Mouse (Mus musculus): ENCODE data around the gene Slc9a3r2. TPM values are rescaled to one million over a fixed set of nuclear protein-coding genes. Genes with fewer than 3 reads are reported as not detected.
A peak's percentile ranks its signal among the peaks of the same experiment; 100 is the strongest.

Gene Slc9a3r2
- total and polyA plus RNA-seq, 3 experiments: 100.0 to 125 (median 110) TPM

GRCm38 (mm10) chr17:24595126-24596072, 54.7 kb downstream of the Slc9a3r2 start:
- Histone ChIP-seq H3K79me2 (replicated peaks; ENCODE audit: control insufficient read depth, insufficient read depth, low read length) (no peaks in the 10 kb centered on the region), H3K27ac (no peak overlapping the region), H3K27me3 (ENCODE audit: control insufficient read depth, insufficient read depth, low read length) (no peaks in the 10 kb centered on the region), H3K4me3 (no peak overlapping the region), H3K9ac (ENCODE audit: low read depth, low read length) (no peak overlapping the region), H3K4me1 (ENCODE audit: control insufficient read depth, insufficient read depth, low read length) (no peaks in the 10 kb centered on the region), H3K36me3 (ENCODE audit: control insufficient read depth, insufficient read depth, low read length) (no peaks in the 10 kb centered on the region)
- intact Hi-C loops (cut with DNase I): loop anchor here (5.0 kb wide), 1 partner anchor 57 kb away; the partner anchor contains the start of gene Slc9a3r2
- no peak for TF ChIP-seq EP300 (IDR thresholded peaks at IDR 0.05; ENCODE audit: insufficient read depth, low read depth, low read length)
- TF ChIP-seq CTCF (IDR thresholded peaks at IDR 0.05): peak; percentile 35; the same call in 1 of the 2 replicates
- no peak for DNase-seq
- WGBS: 58% methylated on average over 17 of the region's 17 CpGs

DNA sequence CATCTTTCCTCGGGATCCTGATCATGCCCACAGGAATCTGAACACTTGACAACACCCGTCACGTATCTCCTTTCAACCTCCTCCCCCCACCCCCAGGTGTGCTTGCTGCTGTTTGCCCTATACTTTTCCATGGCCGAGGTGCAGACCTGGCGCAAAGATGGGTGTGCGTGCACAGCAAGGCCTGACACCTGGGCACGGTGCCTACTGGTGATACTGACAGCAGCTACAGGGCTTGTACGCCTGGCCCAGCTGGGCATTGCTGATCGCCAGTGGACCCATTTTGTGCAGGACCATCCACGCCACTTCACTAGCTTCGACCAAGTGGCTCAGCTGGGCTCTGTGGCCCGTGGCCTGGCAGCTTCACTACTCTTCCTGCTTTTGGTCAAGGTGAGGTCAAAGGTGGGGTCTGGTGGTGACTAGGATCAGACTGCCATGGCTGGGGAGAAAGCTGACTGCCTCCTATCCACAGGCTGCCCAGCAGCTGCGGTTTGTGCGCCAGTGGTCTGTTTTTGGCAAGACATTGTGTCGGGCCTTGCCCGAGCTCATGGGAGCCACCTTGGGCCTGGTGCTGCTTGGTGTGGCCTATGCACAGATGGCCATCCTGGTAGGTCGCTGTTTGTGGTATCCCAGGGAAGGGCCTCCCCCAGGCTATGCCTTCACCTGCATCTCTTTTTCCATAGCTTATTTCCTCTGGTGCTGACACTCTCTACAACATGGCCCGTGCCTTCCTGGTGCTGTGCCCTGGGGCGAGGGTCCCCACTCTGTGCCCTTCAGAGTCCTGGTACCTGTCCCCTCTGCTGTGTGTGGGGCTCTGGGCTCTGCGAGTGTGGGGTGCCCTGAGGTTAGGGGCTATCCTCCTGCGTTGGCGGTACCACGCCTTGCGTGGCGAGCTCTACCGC, 55.9 kb downstream of the Slc9a3r2 start:
- DNase-seq: no peak
- no peak overlapping the region for H3K9ac ChIP-seq (ENCODE audit: low read depth, low read length)
- WGBS: 84% methylated on average over 26 of the region's 26 CpGs
- TF ChIP-seq CTCF (IDR thresholded peaks at IDR 0.05) (no peak), EP300 (IDR thresholded peaks at IDR 0.05; ENCODE audit: insufficient read depth, low read depth, low read length) (no peak)
- H3K4me1 ChIP-seq (ENCODE audit: control insufficient read depth, insufficient read depth, low read length): no peaks in the 10 kb centered on the region
- H3K27me3 ChIP-seq (ENCODE audit: control insufficient read depth, insufficient read depth, low read length): no peaks in the 10 kb centered on the region
- no peaks in the 10 kb centered on the region for H3K36me3 ChIP-seq (ENCODE audit: control insufficient read depth, insufficient read depth, low read length)
- H3K27ac ChIP-seq: no peak overlapping the region
- no peaks in the 10 kb centered on the region for H3K79me2 ChIP-seq (replicated peaks; ENCODE audit: control insufficient read depth, insufficient read depth, low read length)
- intact Hi-C loops (cut with DNase I): loop anchor here (5.0 kb wide), 1 partner anchor 42 kb away; no protein-coding TSS in a partner anchor
- no peak overlapping the region for H3K4me3 ChIP-seq

- no peak for DNase-seq
Measured at GRCm38 (mm10) chr17:24593248-24593647, 56.9 kb downstream of the Slc9a3r2 start.

GRCm38 (mm10) chr17:24591695-24592094, 58.4 kb downstream of the Slc9a3r2 start:
- Histone ChIP-seq H3K27ac (no peak overlapping the region), H3K79me2 (replicated peaks; ENCODE audit: control insufficient read depth, insufficient read depth, low read length) (no peaks in the 10 kb centered on the region), H3K4me3 (no peak overlapping the region), H3K36me3 (ENCODE audit: control insufficient read depth, insufficient read depth, low read length) (no peaks in the 10 kb centered on the region; the same call in 1 of the 2 replicates), H3K9ac (ENCODE audit: low read depth, low read length) (no peak overlapping the region), H3K4me1 (ENCODE audit: control insufficient read depth, insufficient read depth, low read length) (no peaks in the 10 kb centered on the region), H3K27me3 (ENCODE audit: control insufficient read depth, insufficient read depth, low read length) (no peaks in the 10 kb centered on the region)
- WGBS: 93% methylated on average over 5 of the region's 5 CpGs
- DNase-seq: no peak
- intact Hi-C loops (cut with DNase I): loop anchor here (5.0 kb wide), 1 partner anchor 39 kb away; no protein-coding TSS in a partner anchor
- TF ChIP-seq POLR2A (IDR thresholded peaks at IDR 0.05; ENCODE audit: insufficient read depth, low read depth, low read length) (no peak), EP300 (IDR thresholded peaks at IDR 0.05; ENCODE audit: insufficient read depth, low read depth, low read length) (no peak), CTCF (IDR thresholded peaks at IDR 0.05) (no peak)

More at GRCm38 (mm10) chr17:24593248-24593647, 56.9 kb downstream of the Slc9a3r2 start:
- intact Hi-C loops (cut with DNase I): loop anchor here (5.0 kb wide), 1 partner anchor 41 kb away; no protein-coding TSS in a partner anchor
- Histone ChIP-seq H3K27me3 (ENCODE audit: control insufficient read depth, insufficient read depth, low read length) (no peaks in the 10 kb centered on the region), H3K27ac (no peak overlapping the region), H3K79me2 (replicated peaks; ENCODE audit: control insufficient read depth, insufficient read depth, low read length) (no peaks in the 10 kb centered on the region), H3K36me3 (ENCODE audit: control insufficient read depth, insufficient read depth, low read length) (no peaks in the 10 kb centered on the region), H3K4me1 (ENCODE audit: control insufficient read depth, insufficient read depth, low read length) (no peaks in the 10 kb centered on the region), H3K9ac (ENCODE audit: low read depth, low read length) (no peak overlapping the region), H3K4me3 (no peak overlapping the region)
- TF ChIP-seq EP300 (IDR thresholded peaks at IDR 0.05; ENCODE audit: insufficient read depth, low read depth, low read length) (no peak), POLR2A (IDR thresholded peaks at IDR 0.05; ENCODE audit: insufficient read depth, low read depth, low read length) (no peak), CTCF (IDR thresholded peaks at IDR 0.05) (no peak)
- 78% methylated on average over 5 of the region's 5 CpGs for WGBS

DNA sequence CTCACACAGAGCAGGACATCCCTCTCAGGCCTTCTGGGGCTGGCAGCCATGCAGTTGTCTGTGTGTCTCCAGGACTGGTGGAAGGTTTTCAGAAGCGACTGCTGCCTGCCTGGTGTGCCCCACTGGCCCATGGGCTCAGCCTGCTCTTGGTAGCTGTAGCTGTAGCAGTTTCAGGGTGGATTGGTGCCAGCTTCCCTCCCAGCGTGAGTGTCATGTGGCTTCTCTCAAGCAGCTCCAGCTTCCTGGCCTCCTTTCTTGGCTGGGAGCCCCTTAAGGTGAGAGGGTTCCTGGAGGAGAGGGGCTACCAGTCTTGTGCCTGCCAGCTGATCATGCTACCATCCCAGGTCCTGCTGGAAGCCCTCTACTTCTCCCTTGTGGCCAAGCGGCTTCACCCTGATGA, 59.2 kb downstream of the Slc9a3r2 start:
- Histone ChIP-seq H3K9ac (ENCODE audit: low read depth, low read length) (no peak overlapping the region), H3K27ac (no peak overlapping the region), H3K4me3 (no peak overlapping the region), H3K4me1 (ENCODE audit: control insufficient read depth, insufficient read depth, low read length) (no peaks in the 10 kb centered on the region), H3K79me2 (replicated peaks; ENCODE audit: control insufficient read depth, insufficient read depth, low read length) (no peaks in the 10 kb centered on the region), H3K27me3 (ENCODE audit: control insufficient read depth, insufficient read depth, low read length) (no peaks in the 10 kb centered on the region), H3K36me3 (ENCODE audit: control insufficient read depth, insufficient read depth, low read length) (peaks cover 2% of the 10 kb centered on the region; the same call in 1 of the 2 replicates)
- 51% methylated on average over 3 of the region's 3 CpGs for WGBS
- peak in 1 of 2 experiments; percentile 54 for DNase-seq
- intact Hi-C loops (cut with DNase I): loop anchor here (5.0 kb wide), 1 partner anchor 39 kb away; no protein-coding TSS in a partner anchor
- no peak for TF ChIP-seq POLR2A (IDR thresholded peaks at IDR 0.05; ENCODE audit: insufficient read depth, low read depth, low read length)
- no peak for TF ChIP-seq CTCF (IDR thresholded peaks at IDR 0.05)
- TF ChIP-seq EP300 (IDR thresholded peaks at IDR 0.05; ENCODE audit: insufficient read depth, low read depth, low read length): no peak

Small RNAs within 50 kb of the gene (microRNA-seq; reads per million reads assigned to microRNA genes)
- 0 to 1.2 reads per million in 2 experiments for gene Gm24589

Other genes starting within 250 kb of the Slc9a3r2 start
Only the 30 nearest of the 34 such genes appear.
- gene Rnps1, start 235.8 kb downstream of the Slc9a3r2 start, total RNA-seq (2021): 10 to 100 TPM; 60.0 to 62.7 TPM
- gene Rnps1, start 235.8 kb downstream of the Slc9a3r2 start, polyA plus RNA-seq (2012; rRNA removed): 83.0 and 107 TPM in 2 replicates
- gene Eci1, start 223.7 kb downstream of the Slc9a3r2 start, total RNA-seq (2021): 100 to 1,000 TPM; 421 to 487 TPM
- 414 and 486 TPM in 2 replicates for gene Eci1, start 223.7 kb downstream of the Slc9a3r2 start, polyA plus RNA-seq (2012; rRNA removed)
- gene Dnase1l2, start 207.2 kb downstream of the Slc9a3r2 start, total RNA-seq (2021): 1 to 10 TPM in 1 of 2 experiments, under 1 TPM in 1; 0.65 to 1.5 TPM
- 5.2 and 7.2 TPM in 2 replicates for gene Dnase1l2, start 207.2 kb downstream of the Slc9a3r2 start, polyA plus RNA-seq (2012; rRNA removed)
- 10 to 100 TPM; 10.2 to 10.3 TPM for gene E4f1, start 180.0 kb downstream of the Slc9a3r2 start, total RNA-seq (2021)
- 43.6 and 43.7 TPM in 2 replicates for gene E4f1, start 180.0 kb downstream of the Slc9a3r2 start, polyA plus RNA-seq (2012; rRNA removed)
- gene Pgp, start 179.9 kb downstream of the Slc9a3r2 start, total RNA-seq (2021): 10 to 100 TPM; 35.7 to 44.5 TPM
- 39.1 and 46.4 TPM in 2 replicates for gene Pgp, start 179.9 kb downstream of the Slc9a3r2 start, polyA plus RNA-seq (2012; rRNA removed)
- gene Bricd5, start 176.4 kb downstream of the Slc9a3r2 start, total RNA-seq (2021): not detected
- gene Bricd5, start 176.4 kb downstream of the Slc9a3r2 start, polyA plus RNA-seq (2012; rRNA removed): not detected in 2 replicates
- 10 to 100 TPM in 1 of 2 experiments, 1 to 10 TPM in 1; 8.5 to 10.7 TPM for gene Mlst8, start 171.2 kb downstream of the Slc9a3r2 start, total RNA-seq (2021)
- gene Mlst8, start 171.2 kb downstream of the Slc9a3r2 start, polyA plus RNA-seq (2012; rRNA removed): 28.1 and 42.0 TPM in 2 replicates
- under 1 TPM; 0.16 to 0.55 TPM for gene Caskin1, start 161.7 kb downstream of the Slc9a3r2 start, total RNA-seq (2021)
- 0.23 and 0.45 TPM in 2 replicates for gene Caskin1, start 161.7 kb downstream of the Slc9a3r2 start, polyA plus RNA-seq (2012; rRNA removed)
- 10 to 100 TPM; 41.9 to 46.5 TPM for gene Traf7, start 122.4 kb downstream of the Slc9a3r2 start, total RNA-seq (2021)
- 93.4 and 109 TPM in 2 replicates for gene Traf7, start 122.4 kb downstream of the Slc9a3r2 start, polyA plus RNA-seq (2012; rRNA removed)
- under 1 TPM in 1 of 2 experiments, not detected in 1; 0.39 TPM for gene Rab26, start 116.1 kb downstream of the Slc9a3r2 start, total RNA-seq (2021)
- gene Rab26, start 116.1 kb downstream of the Slc9a3r2 start, polyA plus RNA-seq (2012; rRNA removed): 0.10 and 0.12 TPM in 2 replicates
- 10 to 100 TPM; 35.6 to 36.2 TPM for gene Pkd1, start 100.5 kb downstream of the Slc9a3r2 start, total RNA-seq (2021)
- gene Pkd1, start 100.5 kb downstream of the Slc9a3r2 start, polyA plus RNA-seq (2012; rRNA removed): 48.5 and 59.9 TPM in 2 replicates
- gene Tsc2, start 17.7 kb downstream of the Slc9a3r2 start, total RNA-seq (2021): 100 to 1,000 TPM; 104 to 110 TPM
- 178 and 194 TPM in 2 replicates for gene Tsc2, start 17.7 kb downstream of the Slc9a3r2 start, polyA plus RNA-seq (2012; rRNA removed)
- gene Nthl1, start 17.6 kb downstream of the Slc9a3r2 start, total RNA-seq (2021): 1 to 10 TPM; 2.9 to 3.4 TPM
- 4.4 and 7.0 TPM in 2 replicates for gene Nthl1, start 17.6 kb downstream of the Slc9a3r2 start, polyA plus RNA-seq (2012; rRNA removed)
- not detected for gene Npw, start 8.1 kb upstream of the Slc9a3r2 start, total RNA-seq (2021)
- not detected in 2 replicates for gene Npw, start 8.1 kb upstream of the Slc9a3r2 start, polyA plus RNA-seq (2012; rRNA removed)
- 10 to 100 TPM; 17.4 to 17.5 TPM for gene Zfp598, start 19.4 kb upstream of the Slc9a3r2 start, total RNA-seq (2021)
- gene Zfp598, start 19.4 kb upstream of the Slc9a3r2 start, polyA plus RNA-seq (2012; rRNA removed): 28.1 and 29.9 TPM in 2 replicates
- under 1 TPM; 0.16 to 0.30 TPM for gene Syngr3, start 39.6 kb upstream of the Slc9a3r2 start, total RNA-seq (2021)
- gene Syngr3, start 39.6 kb upstream of the Slc9a3r2 start, polyA plus RNA-seq (2012; rRNA removed): 0.43 and 1.00 TPM in 2 replicates
- 10 to 100 TPM; 20.3 to 21.5 TPM for gene Gfer, start 45.8 kb upstream of the Slc9a3r2 start, total RNA-seq (2021)
- 14.0 and 14.6 TPM in 2 replicates for gene Gfer, start 45.8 kb upstream of the Slc9a3r2 start, polyA plus RNA-seq (2012; rRNA removed)
- gene Noxo1, start 45.9 kb upstream of the Slc9a3r2 start, total RNA-seq (2021): 1 to 10 TPM in 1 of 2 experiments, under 1 TPM in 1; 0.65 to 1.0 TPM
- 2.4 and 4.5 TPM in 2 replicates for gene Noxo1, start 45.9 kb upstream of the Slc9a3r2 start, polyA plus RNA-seq (2012; rRNA removed)
- gene Tbl3, start 57.3 kb upstream of the Slc9a3r2 start, total RNA-seq (2021): 10 to 100 TPM; 17.4 to 19.4 TPM
- gene Tbl3, start 57.3 kb upstream of the Slc9a3r2 start, polyA plus RNA-seq (2012; rRNA removed): 34.2 and 39.2 TPM in 2 replicates
- gene Rnf151, start 67.7 kb upstream of the Slc9a3r2 start, total RNA-seq (2021): not detected
- 0.15 and 0.68 TPM in 2 replicates for gene Rnf151, start 67.7 kb upstream of the Slc9a3r2 start, polyA plus RNA-seq (2012; rRNA removed)
- gene Rps2, start 67.8 kb upstream of the Slc9a3r2 start, total RNA-seq (2021): 100 to 1,000 TPM; 675 to 722 TPM
- gene Rps2, start 67.8 kb upstream of the Slc9a3r2 start, polyA plus RNA-seq (2012; rRNA removed): 2,277 and 2,346 TPM in 2 replicates
- gene Ndufb10, start 74.2 kb upstream of the Slc9a3r2 start, total RNA-seq (2021): 100 to 1,000 TPM; 916 to 992 TPM
- 1,269 and 1,412 TPM in 2 replicates for gene Ndufb10, start 74.2 kb upstream of the Slc9a3r2 start, polyA plus RNA-seq (2012; rRNA removed)
- 100 to 1,000 TPM; 386 to 472 TPM for gene Rpl3l, start 77.5 kb upstream of the Slc9a3r2 start, total RNA-seq (2021)
- gene Rpl3l, start 77.5 kb upstream of the Slc9a3r2 start, polyA plus RNA-seq (2012; rRNA removed): 213 and 215 TPM in 2 replicates
- 100 to 1,000 TPM; 154 to 178 TPM for gene Msrb1, start 86.3 kb upstream of the Slc9a3r2 start, total RNA-seq (2021)
- gene Msrb1, start 86.3 kb upstream of the Slc9a3r2 start, polyA plus RNA-seq (2012; rRNA removed): 155 and 164 TPM in 2 replicates
- not detected for gene Hs3st6, start 102.7 kb upstream of the Slc9a3r2 start, total RNA-seq (2021)
- 0.10 TPM in 1 of 2 replicates, not detected in the other for gene Hs3st6, start 102.7 kb upstream of the Slc9a3r2 start, polyA plus RNA-seq (2012; rRNA removed)
- under 1 TPM; 0.14 to 0.18 TPM for gene Meiob, start 154.0 kb upstream of the Slc9a3r2 start, total RNA-seq (2021)
- not detected in 2 replicates for gene Meiob, start 154.0 kb upstream of the Slc9a3r2 start, polyA plus RNA-seq (2012; rRNA removed)
- 10 to 100 TPM; 85.8 to 89.5 TPM for gene Hagh, start 189.8 kb upstream of the Slc9a3r2 start, total RNA-seq (2021)
- 126 and 133 TPM in 2 replicates for gene Hagh, start 189.8 kb upstream of the Slc9a3r2 start, polyA plus RNA-seq (2012; rRNA removed)
- gene Fahd1, start 200.0 kb upstream of the Slc9a3r2 start, total RNA-seq (2021): 10 to 100 TPM; 80.3 to 81.5 TPM
- gene Fahd1, start 200.0 kb upstream of the Slc9a3r2 start, polyA plus RNA-seq (2012; rRNA removed): 42.7 and 50.8 TPM in 2 replicates
- 10 to 100 TPM; 11.7 to 12.7 TPM for gene Igfals, start 215.7 kb upstream of the Slc9a3r2 start, total RNA-seq (2021)
- 6.4 and 9.2 TPM in 2 replicates for gene Igfals, start 215.7 kb upstream of the Slc9a3r2 start, polyA plus RNA-seq (2012; rRNA removed)
- 10 to 100 TPM; 18.2 to 22.7 TPM for gene Nubp2, start 236.0 kb upstream of the Slc9a3r2 start, total RNA-seq (2021)
- 17.8 and 17.9 TPM in 2 replicates for gene Nubp2, start 236.0 kb upstream of the Slc9a3r2 start, polyA plus RNA-seq (2012; rRNA removed)

Measured in heart, adult 2 months (tissue).